Mouse (Mus musculus) c-Kit-negative CD71-positive TER-119-positive erythroid progenitor cells, embryonic 14.5 days (primary cell): ENCODE data around the gene Zfp36l3.
"Not testable (repeated sequence)": the region's sequence is repeated elsewhere in the genome, so short reads cannot be mapped to it uniquely, and the experiment has no call there.

ENCODE experiments used
- DNase-seq: peaks from one replicate; pipeline ENCODE4 v3.0.0-alpha.2; 2013; ENCODE audit warnings: low read depth, low spot score

The Zfp36l3 gene

GRCm38 (mm10) chrX:53776276-53776675 is at the start of gene Zfp36l3:
Gene Zfp36l3 (minus strand): TSS chrX:53776394.
- DNase-seq: no peak

- no peak for DNase-seq
These were observed 22.9 kb upstream of the Zfp36l3 start for GRCm38 (mm10) chrX:53799074-53799473.

- not testable (repeated sequence) for DNase-seq
These were observed 21.3 kb upstream of the Zfp36l3 start, which contains the start of gene Xlr for GRCm38 (mm10) chrX:53797519-53797918. Gene Xlr (minus strand): TSS chrX:53797706.

- DNase-seq: no peak
These were observed 18.5 kb downstream of the Zfp36l3 start, which contains the start of gene 1700013H16Rik for GRCm38 (mm10) chrX:53757736-53758135. Gene 1700013H16Rik (minus strand): TSS chrX:53757831.

GRCm38 (mm10) chrX:53752851-53753250 is 23.3 kb downstream of the Zfp36l3 start:
- DNase-seq: no peak

GRCm38 (mm10) chrX:53728967-53729366 is 47.2 kb downstream of the Zfp36l3 start:
- no peak for DNase-seq

GRCm38 (mm10) chrX:53724596-53724995 is 51.6 kb downstream of the Zfp36l3 start, which contains the start of gene 4930502E18Rik:
Gene 4930502E18Rik (plus strand): TSS chrX:53724826.
- no peak for DNase-seq
